Mouse (Mus musculus) cortical plate, adult 2 months (tissue): ENCODE data around the gene Amotl2.

ENCODE experiments used
- CTCF ChIP-seq: fragments of 200-500 bp; IDR thresholded peaks from 2 replicates; pipeline ENCODE4 v1.5.1; 2011; ENCODE audit warnings: mild to moderate bottlenecking, control low read depth, low read length; ENCODE audit not compliant: insufficient read depth; ENCODE audit errors: extremely low read depth
- POLR2A ChIP-seq: fragments of 200-500 bp; IDR thresholded peaks from 2 replicates; pipeline ENCODE4 v1.6.1; 2011; ENCODE audit warnings: mild to moderate bottlenecking, low read length, control low read depth; ENCODE audit not compliant: insufficient read depth; ENCODE audit errors: extremely low read depth

GRCm38 (mm10) chr9:102715506-102715900 is 969 bp upstream of the Amotl2 start:
- TF ChIP-seq CTCF, result no peak
- TF ChIP-seq POLR2A, result no peak
